Mouse (Mus musculus) thymus, adult 2 months (tissue): ENCODE results near the gene Arhgap44.

ENCODE experiments used
- CTCF ChIP-seq: fragments of 200-500 bp; IDR thresholded peaks from 2 replicates; pipeline ENCODE4 v1.5.1; 2012; ENCODE audit warnings: mild to moderate bottlenecking, control low read depth, low read length, moderate library complexity, borderline replicate concordance; ENCODE audit not compliant: control insufficient read depth, poor library complexity, insufficient read depth; ENCODE audit errors: extremely low read depth
- POLR2A ChIP-seq: fragments of 200-500 bp; IDR thresholded peaks from 2 replicates; pipeline ENCODE4 v1.6.1; 2012; ENCODE audit warnings: mild to moderate bottlenecking, low read length, control low read depth, moderate library complexity; ENCODE audit not compliant: control insufficient read depth, poor library complexity, insufficient read depth; ENCODE audit errors: extremely low read depth

GRCm38 (mm10) chr11:65032221-65032620 lies 130.5 kb downstream of the Arhgap44 start:
- TF ChIP-seq POLR2A (no peak), CTCF (no peak)
